Mouse (Mus musculus): ENCODE measurements around the gene Scfd2.

DNA sequence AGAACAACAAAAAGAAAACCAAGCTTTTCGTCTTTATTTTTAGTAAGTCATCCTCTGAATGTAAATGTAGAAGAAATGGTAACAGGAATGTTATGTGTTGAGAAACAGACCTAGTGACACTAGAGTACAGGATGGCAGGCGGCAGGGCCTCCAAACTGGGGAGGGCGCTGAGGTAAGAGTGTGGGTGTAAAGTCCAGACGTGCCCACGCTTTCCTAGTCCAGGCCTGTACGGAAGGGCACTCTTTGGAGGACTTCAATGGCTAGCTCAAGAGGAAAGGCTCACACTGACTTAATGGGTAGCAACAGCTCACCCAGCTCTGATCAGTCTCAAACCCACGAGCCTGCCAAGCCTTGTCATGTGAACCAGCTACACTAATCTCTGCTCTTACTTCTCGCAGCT is 93.2 kb downstream of the Scfd2 start:
- TF ChIP-seq POLR2A (IDR thresholded peaks at IDR 0.05; ENCODE audit: borderline replicate concordance, low read depth, low read length) (no peak), CTCF (IDR thresholded peaks at IDR 0.05; ENCODE audit: low read depth, low read length) (no peak)
